Mouse (Mus musculus) gastrocnemius, postnatal 36 days (tissue): ENCODE measurements at regions not wholly inside any gene's neighbourhood (a gene's known extent, or its start where the extent isn't known, plus 50 kb on each side); places are given as distances from the start of the nearest gene placed in this dataset.
A peak's percentile ranks its signal among the peaks of the same experiment; 100 is the strongest.

Experiments used
- DNase-seq, 2 experiments: peaks; one replicate each; pipeline ENCODE4 v3.0.0; 2022
- intact Hi-C: fragments of 180-260 bp; cut with DNase I; formaldehyde crosslinking; loops from one replicate; pipeline ENCODE4 v1.15.1; 2025

- no peak for DNase-seq
- intact Hi-C loops: no loop called here
These were observed 444.9 kb upstream of the BB014433 start for GRCm38 (mm10) chr8:15490774-15491173.

- DNase-seq: no peak
- intact Hi-C loops: no loop called here
These were observed 441.7 kb upstream of the BB014433 start for GRCm38 (mm10) chr8:15487579-15487978.

- DNase-seq: no peak
- intact Hi-C loops: no loop called here
These were observed 424.7 kb upstream of the BB014433 start for GRCm38 (mm10) chr8:15470561-15470960.

GRCm38 (mm10) chr8:15468540-15469476, 422.9 kb upstream of the BB014433 start:
- intact Hi-C loops: no loop called here
- DNase-seq: no peak

GRCm38 (mm10) chr8:15438546-15438945, 392.7 kb upstream of the BB014433 start:
- intact Hi-C loops: no loop called here
- no peak for DNase-seq

GRCm38 (mm10) chr8:15394722-15395115, 348.8 kb upstream of the BB014433 start:
- intact Hi-C loops: no loop called here
- no peak for DNase-seq

- intact Hi-C loops: no loop called here
- no peak for DNase-seq
These were observed 348.3 kb upstream of the BB014433 start for GRCm38 (mm10) chr8:15393936-15394721.

GRCm38 (mm10) chr8:15392056-15392455, 346.2 kb upstream of the BB014433 start:
- peak in 1 of 2 experiments; percentile 7 for DNase-seq
- intact Hi-C loops: no loop called here

GRCm38 (mm10) chr8:15388791-15389190, 342.9 kb upstream of the BB014433 start:
- DNase-seq: no peak
- intact Hi-C loops: no loop called here

- DNase-seq: no peak
- intact Hi-C loops: no loop called here
These were observed 321.2 kb upstream of the BB014433 start for GRCm38 (mm10) chr8:15367063-15367462.

- intact Hi-C loops: no loop called here
- no peak for DNase-seq
These were observed 318.7 kb upstream of the BB014433 start for GRCm38 (mm10) chr8:15364546-15364945.

- intact Hi-C loops: no loop called here
- DNase-seq: no peak
These were observed 298.3 kb upstream of the BB014433 start for GRCm38 (mm10) chr8:15344151-15344550.

- DNase-seq: no peak
- intact Hi-C loops: no loop called here
These were observed 297.7 kb upstream of the BB014433 start for GRCm38 (mm10) chr8:15343616-15344015.

- intact Hi-C loops: no loop called here
- no peak for DNase-seq
These were observed 288.7 kb upstream of the BB014433 start for GRCm38 (mm10) chr8:15334532-15334931.

- intact Hi-C loops: no loop called here
- no peak for DNase-seq
These were observed 281.4 kb upstream of the BB014433 start for GRCm38 (mm10) chr8:15327312-15327711.

GRCm38 (mm10) chr8:15323421-15323820, 277.5 kb upstream of the BB014433 start:
- no peak for DNase-seq
- intact Hi-C loops: no loop called here

- DNase-seq: no peak
- intact Hi-C loops: no loop called here
These were observed 272.4 kb upstream of the BB014433 start for GRCm38 (mm10) chr8:15318082-15318816.

GRCm38 (mm10) chr8:15313481-15313880, 267.6 kb upstream of the BB014433 start:
- intact Hi-C loops: no loop called here
- DNase-seq: no peak

- no peak for DNase-seq
- intact Hi-C loops: no loop called here
These were observed 265.6 kb upstream of the BB014433 start for GRCm38 (mm10) chr8:15311509-15311908.

- no peak for DNase-seq
- intact Hi-C loops: no loop called here
These were observed 265.2 kb upstream of the BB014433 start for GRCm38 (mm10) chr8:15311045-15311444.

- intact Hi-C loops: no loop called here
- DNase-seq: no peak
These were observed 258.3 kb upstream of the BB014433 start for GRCm38 (mm10) chr8:15304143-15304677.
